Mouse (Mus musculus) liver, postnatal 0 days (tissue): ENCODE measurements around the gene Cpm. TPM values are rescaled to one million over a fixed set of nuclear protein-coding genes. Genes with fewer than 3 reads are reported as not detected.
"Not testable (repeated sequence)": the region's sequence is repeated elsewhere in the genome, so short reads cannot be mapped to it uniquely, and the experiment has no call there.

ENCODE experiments used
- ATAC-seq: fragments of 200-750 bp; cut with Nextera tagmentation; 2 replicates; pipeline ENCODE4 v1.8.0; 2017; ENCODE audit warnings: mild to moderate bottlenecking, moderate library complexity
- DNase-seq: peaks from one replicate; pipeline ENCODE4 v3.0.0-alpha.2; 2016
- H3K27ac ChIP-seq: fragments of 300-500 bp; sonication (generic); 2 replicates; pipeline ENCODE4 v1.5.1; 2014; ENCODE audit warnings: antibody characterized with exemption, moderate library complexity, mild to moderate bottlenecking, low read depth
- H3K27me3 ChIP-seq: fragments of 300-500 bp; sonication (generic); 2 replicates; pipeline ENCODE4 v1.6.1; 2014; ENCODE audit warnings: low read length, control low read depth, mixed read lengths; ENCODE audit not compliant: insufficient read depth
- H3K36me3 ChIP-seq: fragments of 300-500 bp; sonication (generic); replicated peaks from 2 replicates; pipeline ENCODE4 v1.6.1; 2014; ENCODE audit warnings: mild to moderate bottlenecking, control low read depth, low read length, moderate library complexity, mixed read lengths; ENCODE audit not compliant: insufficient read depth
- H3K4me1 ChIP-seq: fragments of 300-500 bp; sonication (generic); 2 replicates; pipeline ENCODE4 v1.6.1; 2014; ENCODE audit warnings: antibody characterized with exemption, mild to moderate bottlenecking, control low read depth; ENCODE audit not compliant: insufficient read depth
- H3K4me2 ChIP-seq: fragments of 300-500 bp; sonication (generic); 2 replicates; pipeline ENCODE4 v1.6.1; 2014; ENCODE audit warnings: low read depth, mild to moderate bottlenecking, low read length, moderate library complexity, mixed read lengths
- H3K4me3 ChIP-seq: fragments of 300-500 bp; sonication (generic); 2 replicates; pipeline ENCODE4 v1.5.1; 2014; ENCODE audit warnings: low read depth, low read length
- H3K9ac ChIP-seq: fragments of 300-500 bp; sonication (generic); replicated peaks from 2 replicates; pipeline ENCODE4 v1.6.1; 2014; ENCODE audit warnings: mild to moderate bottlenecking, moderate library complexity
- H3K9me3 ChIP-seq: fragments of 300-500 bp; sonication (generic); 2 replicates; pipeline ENCODE4 v1.6.1; 2016; ENCODE audit warnings: mild to moderate bottlenecking, control low read depth, low read length, mixed read lengths
- CTCF ChIP-seq: sonication (generic); IDR thresholded peaks from 2 replicates; pipeline ENCODE4 v1.5.1; 2016; ENCODE audit warnings: antibody characterized with exemption, low read depth
- EP300 ChIP-seq: IDR thresholded peaks from 2 replicates; pipeline ENCODE4 v1.6.1; 2016; ENCODE audit warnings: antibody characterized with exemption, low read depth, mild to moderate bottlenecking
- WGBS: fragments of 180-500 bp; shearing (Covaris S2); extraction: QIAGEN DNeasy Blood & Tissue Kit; methylation state at CpG from one replicate; pipeline ENCODE4 v1.1.7; 2014; ENCODE audit not compliant: insufficient replicate concordance; 5-methylcytosine and 5-hydroxymethylcytosine counted together
- polyA plus RNA-seq: library from polyadenylated mRNA; unstranded; fragments of >200 nt; fragmentation: Nextera tagmentation; extraction: Ambion mirVana; gene quantifications from 2 replicates; pipeline ENCODE4 v1.2.1, GENCODE M21; 2015

Cpm gene
- polyA plus RNA-seq, 1 experiment from 2014 or later = 7.0 TPM

DNA sequence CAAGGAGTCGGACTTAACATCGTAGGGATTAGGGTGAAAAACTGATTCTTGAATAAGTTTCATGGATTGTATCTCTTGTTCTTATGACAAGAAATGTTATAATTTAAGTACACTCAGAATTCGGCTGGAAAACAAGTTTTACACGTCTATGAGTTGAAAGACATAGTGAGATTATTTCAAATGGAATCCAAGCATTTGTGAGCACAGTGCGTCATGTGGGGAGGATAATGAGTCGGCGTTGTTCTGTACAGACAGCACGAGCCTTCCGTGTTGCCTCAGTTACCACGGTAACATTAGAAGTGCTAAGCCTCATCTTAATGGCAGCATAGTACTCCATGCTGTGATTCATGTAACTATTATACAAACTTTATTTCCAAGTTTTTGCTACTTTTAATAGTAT, 42.0 kb upstream of the Cpm start:
- Histone ChIP-seq H3K36me3 (no peaks in the 10 kb centered on the region), H3K9ac (no peak overlapping the region), H3K27me3 (no peaks in the 10 kb centered on the region), H3K9me3 (no peaks in the 10 kb centered on the region), H3K27ac (no peak overlapping the region), H3K4me3 (no peak overlapping the region), H3K4me1 (no peaks in the 10 kb centered on the region), H3K4me2 (no peak overlapping the region)
- TF ChIP-seq EP300 (no peak), CTCF (no peak)
- WGBS = 85% methylated on average over 10 of the region's 10 CpGs
- DNase-seq = no peak
- ATAC-seq = no peak

DNA sequence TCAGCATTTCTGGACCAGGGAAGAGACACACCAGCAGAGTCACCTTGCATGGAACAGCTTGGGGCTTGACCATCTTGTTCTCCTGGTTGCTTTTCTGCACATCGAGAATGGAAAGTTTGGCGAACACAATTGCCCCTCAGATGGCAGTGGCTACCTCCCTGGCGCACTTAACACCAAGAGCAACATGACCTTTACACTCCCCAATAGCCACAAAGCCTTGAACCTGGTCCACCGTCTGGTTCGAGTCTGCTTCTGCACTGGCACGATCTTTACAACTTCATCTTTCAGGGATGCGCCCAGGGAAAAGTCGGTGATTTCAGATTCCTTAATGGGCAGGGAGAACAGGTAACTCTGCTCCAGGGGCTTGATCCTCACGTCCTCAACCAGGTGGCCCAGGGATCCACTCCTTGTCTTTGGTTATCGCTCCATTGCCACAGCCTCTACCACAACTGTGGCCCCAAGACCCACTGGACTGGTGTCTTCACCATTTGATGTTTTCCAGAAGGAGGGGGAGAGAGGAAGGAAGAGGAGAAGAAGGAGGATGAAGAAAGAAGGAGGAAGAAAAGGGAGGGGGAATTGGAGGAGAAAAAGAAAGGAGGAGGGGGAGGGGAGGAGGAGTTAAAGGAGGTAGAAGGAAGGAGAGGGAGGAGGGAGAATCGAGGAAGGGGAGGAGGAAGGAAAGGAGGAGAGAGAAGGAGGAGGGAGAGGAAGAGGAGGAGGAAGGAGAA, 40.7 kb upstream of the Cpm start:
- not testable (repeated sequence) for H3K4me3 ChIP-seq, H3K27ac ChIP-seq, H3K36me3 ChIP-seq, H3K9me3 ChIP-seq, H3K4me2 ChIP-seq, H3K27me3 ChIP-seq, H3K4me1 ChIP-seq, DNase-seq, H3K9ac ChIP-seq, ATAC-seq
- 74% methylated on average over 11 of the region's 11 CpGs for WGBS

DNA sequence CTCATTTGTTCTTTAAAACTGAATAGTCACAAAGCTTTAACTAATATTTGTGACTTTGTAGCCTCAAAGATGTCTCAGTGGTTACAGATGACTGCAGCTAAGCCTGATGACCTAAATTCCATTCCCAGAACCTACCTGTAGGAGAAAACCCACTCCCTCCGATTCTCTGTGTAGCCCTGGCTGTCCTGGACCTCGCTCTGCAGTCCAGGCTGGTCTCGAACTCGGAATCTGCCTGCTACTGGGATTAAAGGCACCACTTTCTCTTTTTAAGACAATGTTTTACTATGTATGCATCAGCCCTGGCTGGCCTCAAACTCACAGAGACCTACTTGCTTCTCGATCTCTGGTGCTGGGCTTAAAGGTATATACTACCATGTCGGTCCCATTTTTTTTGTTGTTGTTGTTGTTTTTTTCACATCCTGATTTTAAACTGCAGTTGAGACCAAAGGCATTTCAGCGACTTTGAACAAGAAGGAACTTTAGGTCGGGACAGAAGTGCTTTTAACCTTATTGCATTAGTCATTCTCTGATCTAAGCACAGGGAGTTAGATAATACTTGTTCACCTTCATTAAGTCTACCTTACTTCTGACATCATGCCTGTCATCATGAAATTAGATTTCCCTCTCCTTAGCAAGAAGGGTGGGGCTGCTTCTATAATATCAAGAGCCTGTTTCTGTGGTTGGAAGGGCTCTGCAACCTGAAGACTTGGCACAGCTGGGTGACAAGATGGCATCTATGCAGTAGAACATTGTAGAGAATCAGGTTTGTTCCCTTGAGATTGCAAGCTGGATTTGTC, 40.0 kb upstream of the Cpm start:
- H3K4me2 ChIP-seq = no peak overlapping the region
- H3K9me3 ChIP-seq = no peaks in the 10 kb centered on the region
- H3K9ac ChIP-seq = no peak overlapping the region
- no peak for ATAC-seq
- no peak overlapping the region for H3K27ac ChIP-seq
- TF ChIP-seq EP300 (no peak), CTCF (no peak)
- H3K4me3 ChIP-seq = no peak overlapping the region
- DNase-seq = no peak
- H3K36me3 ChIP-seq = no peaks in the 10 kb centered on the region
- whole genome bisulfite sequencing = 74% methylated on average over 8 of the region's 8 CpGs
- no peaks in the 10 kb centered on the region for H3K27me3 ChIP-seq
- no peaks in the 10 kb centered on the region for H3K4me1 ChIP-seq

DNA sequence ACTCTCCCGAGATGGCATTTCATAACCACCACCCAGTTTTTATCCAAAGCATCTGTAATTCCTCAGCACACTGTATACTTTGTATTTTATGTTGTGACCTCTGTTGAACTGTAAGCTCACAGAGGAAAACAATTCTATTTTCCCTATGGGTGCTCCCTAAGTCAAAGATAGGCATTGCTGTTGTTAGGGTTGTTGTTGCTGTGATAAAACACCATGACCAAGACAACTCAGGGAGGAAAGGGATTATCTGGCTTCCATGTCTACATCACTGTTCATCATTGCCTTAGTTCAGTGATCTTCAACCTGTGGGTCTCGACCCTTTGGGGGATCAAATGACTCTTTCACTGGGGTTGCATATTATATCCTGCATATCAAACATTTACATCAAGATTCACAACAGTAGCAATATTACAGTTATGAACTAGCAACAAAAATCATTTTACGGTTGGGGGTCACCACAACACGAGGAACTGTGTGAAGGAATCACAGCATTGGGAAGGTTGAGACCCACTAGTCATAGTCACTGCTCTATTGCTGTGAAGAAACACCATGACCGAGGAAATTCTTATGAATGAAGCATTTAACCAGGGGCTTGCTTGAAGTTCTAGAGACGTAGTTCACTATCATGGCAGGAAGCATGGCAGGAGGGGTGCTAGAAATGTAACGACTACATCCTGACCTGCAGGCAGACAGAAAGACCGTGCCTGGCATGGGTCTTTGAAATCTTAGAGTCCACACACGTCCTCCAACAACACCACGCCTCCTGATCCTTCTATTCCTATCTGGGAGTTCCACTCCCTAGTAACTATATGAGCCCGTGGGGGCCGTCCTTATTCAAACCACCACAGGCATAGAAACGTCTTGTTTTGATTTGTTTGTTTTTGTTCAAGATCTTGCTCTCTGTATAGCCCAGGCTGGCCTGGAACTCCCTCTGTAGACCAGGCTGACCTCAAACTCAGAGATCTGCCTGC, 38.7 kb upstream of the Cpm start:
- H3K9me3 ChIP-seq = no peaks in the 10 kb centered on the region
- H3K9ac ChIP-seq = no peak overlapping the region
- DNase-seq (no peak), ATAC-seq (no peak)
- no peak for TF ChIP-seq CTCF
- TF ChIP-seq EP300 = no peak
- H3K27me3 ChIP-seq = no peaks in the 10 kb centered on the region
- 69% methylated on average over 13 of the region's 13 CpGs for WGBS
- H3K27ac ChIP-seq = no peak overlapping the region
- H3K4me3 ChIP-seq = no peak overlapping the region
- H3K4me2 ChIP-seq = no peak overlapping the region
- no peaks in the 10 kb centered on the region for H3K4me1 ChIP-seq
- H3K36me3 ChIP-seq = no peaks in the 10 kb centered on the region

DNA sequence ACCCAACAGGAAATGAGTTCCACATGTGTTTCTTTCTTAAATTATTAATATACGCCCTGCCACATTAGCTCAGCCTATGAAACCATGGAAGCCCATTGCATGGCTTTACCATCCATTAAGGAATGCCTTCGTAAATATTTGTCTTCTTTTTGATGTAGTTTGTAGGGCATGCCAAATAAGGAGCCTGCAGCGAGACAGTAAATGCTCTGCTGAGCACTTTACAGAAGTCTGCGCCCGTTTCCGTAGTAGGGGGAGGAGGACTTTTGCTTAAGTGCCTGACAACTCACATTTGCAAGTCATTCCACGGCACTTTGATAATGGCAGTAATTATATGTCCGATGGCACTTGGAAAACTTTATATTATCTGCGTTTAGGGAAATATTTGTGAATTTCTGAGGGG, 37.5 kb upstream of the Cpm start:
- Histone ChIP-seq H3K9ac (no peak overlapping the region), H3K4me3 (no peak overlapping the region), H3K4me1 (peaks cover 2% of the 10 kb centered on the region; the same call in 1 of the 2 replicates), H3K27ac (no peak overlapping the region), H3K4me2 (no peak overlapping the region), H3K27me3 (no peaks in the 10 kb centered on the region), H3K9me3 (no peaks in the 10 kb centered on the region), H3K36me3 (no peaks in the 10 kb centered on the region)
- DNase-seq (no peak), ATAC-seq (no peak)
- no peak for TF ChIP-seq CTCF
- TF ChIP-seq EP300 = no peak
- 59% methylated on average over 9 of the region's 9 CpGs for WGBS
